In genomic region chr8:126807171-126807768, GRCm38 (mm10) we compare ENCODE assay signal across 9 mouse cellular contexts.
A peak's percentile ranks its signal among the peaks of the same experiment; 100 is the strongest.
DNase-seq lines count a peak whose midpoint lies in the region; ATAC-seq and TF ChIP-seq lines count a peak whose summit lies in the region.
"Had no signal": no experiment of that assay in that cellular context is flagged by ENCODE, and none has a peak within 500 bp of the region (broad histone marks: within the 10 kb centered on the region; RNA-seq: fewer than 3 reads in every experiment).

No protein-coding gene starts in this region.

- WGBS in kidney, adult 2 months: 55% methylated on average over 8 of the region's 8 CpGs
- 21% methylated on average over 8 of the region's 8 CpGs for WGBS in liver, embryonic 12.5 days (ENCODE audit: insufficient replicate concordance)
- 83% methylated on average over 8 of the region's 8 CpGs for WGBS in forebrain, embryonic 15.5 days

- peaks cover 27% of the 10 kb centered on the region; the same call in 1 of the 2 replicates for H3K4me1 ChIP-seq in kidney, adult 2 months (ENCODE audit: control insufficient read depth, insufficient read depth, low read length)
- H3K4me1 ChIP-seq in liver, embryonic 12.5 days: peaks cover 48% of the 10 kb centered on the region
- H3K4me1 ChIP-seq in forebrain, embryonic 15.5 days: no peaks in the 10 kb centered on the region

- no peak overlapping the region for H3K4me2 ChIP-seq in liver, embryonic 12.5 days
- H3K4me2 ChIP-seq in forebrain, embryonic 15.5 days (replicated peaks): no peak overlapping the region

- ATAC-seq in liver, embryonic 12.5 days: no peak
- ATAC-seq in forebrain, embryonic 15.5 days (replicated peaks): no peak

- TF ChIP-seq CTCF in kidney, adult 2 months (conservative IDR thresholded peaks at IDR 0.05; ENCODE audit: insufficient read depth, insufficient read length, low read depth, low read length): no peak

- H3K9me3 ChIP-seq in liver, embryonic 12.5 days (replicated peaks): no peaks in the 10 kb centered on the region
- no peaks in the 10 kb centered on the region for H3K9me3 ChIP-seq in forebrain, embryonic 15.5 days
- H3K9me3 ChIP-seq: forebrain, embryonic 10.5 days had no signal

- no peak overlapping the region for H3K9ac ChIP-seq in liver, embryonic 12.5 days
- no peak overlapping the region for H3K9ac ChIP-seq in forebrain, embryonic 15.5 days (replicated peaks)

- H3K4me3 ChIP-seq in kidney, adult 2 months (ENCODE audit: insufficient read depth, low read depth, low read length): no peak overlapping the region
- no peak overlapping the region for H3K4me3 ChIP-seq in liver, embryonic 12.5 days
- no peak overlapping the region for H3K4me3 ChIP-seq in forebrain, embryonic 15.5 days
- H3K4me3 ChIP-seq: forebrain, embryonic 10.5 days had no signal

- intact Hi-C loops in left cerebral cortex, postnatal 10 days (cut with DNase I): no loop called here

- DNase-seq in kidney, adult 2 months: peak; percentile 88
- DNase-seq in kidney, postnatal 10 days: no peak
- peak; percentile 90 for DNase-seq in heart, adult 8-10 months (ENCODE audit: low spot score)
- peak; percentile 88 for DNase-seq in skeletal muscle tissue, adult 2 months (ENCODE audit: low read depth, low spot score)
- DNase-seq in left cerebral cortex, postnatal 10 days (ENCODE audit: extremely low spot score in 1 of 2, low spot score in 2 of 2): no peak
- DNase-seq in cerebellum, adult 8-10 months: no peak

- no peak for TF ChIP-seq POLR2A in kidney, adult 2 months (IDR thresholded peaks at IDR 0.05; ENCODE audit: low read depth, low read length)

- H3K36me3 ChIP-seq in kidney, adult 2 months (ENCODE audit: control insufficient read depth, insufficient read depth, low read length): no peaks in the 10 kb centered on the region
- no peaks in the 10 kb centered on the region for H3K36me3 ChIP-seq in liver, embryonic 12.5 days
- H3K36me3 ChIP-seq in forebrain, embryonic 15.5 days: no peaks in the 10 kb centered on the region
- H3K36me3 ChIP-seq: forebrain, embryonic 10.5 days had no signal

- peak overlapping the region; percentile 37; the same call in 1 of the 2 replicates for H3K27ac ChIP-seq in kidney, adult 2 months (ENCODE audit: insufficient read depth, low read depth, low read length)
- H3K27ac ChIP-seq in liver, embryonic 12.5 days: peak overlapping the region; percentile 52; the same call in 1 of the 2 replicates
- no peak overlapping the region for H3K27ac ChIP-seq in forebrain, embryonic 15.5 days (replicated peaks)
- H3K27ac ChIP-seq: forebrain, embryonic 10.5 days had no signal

- no peaks in the 10 kb centered on the region for H3K27me3 ChIP-seq in kidney, adult 2 months (replicated peaks; ENCODE audit: control insufficient read depth, insufficient read depth, low read length)
- peaks cover 9% of the 10 kb centered on the region for H3K27me3 ChIP-seq in liver, embryonic 12.5 days (replicated peaks)
- H3K27me3 ChIP-seq in forebrain, embryonic 15.5 days: no peaks in the 10 kb centered on the region

Comparison
In these comparisons a context has a peak if more than half of its experiments do, and no peak if none do; other contexts are left out.
1. DNase-seq: peak in kidney, adult 2 months (single experiment), heart, adult 8-10 months (single experiment) and skeletal muscle tissue, adult 2 months (single experiment); none in kidney, postnatal 10 days (single experiment), left cerebral cortex, postnatal 10 days (0 of 2) and cerebellum, adult 8-10 months (single experiment).